Mouse (Mus musculus): Measurements from ENCODE around the gene 9130409I23Rik.
"Not testable (repeated sequence)": the region's sequence is repeated elsewhere in the genome, so short reads cannot be mapped to it uniquely, and the experiment has no call there.

The 9130409I23Rik gene

GRCm38 (mm10) chr1:181035015-181035778 lies 15.8 kb upstream of the 9130409I23Rik start:
- not testable (repeated sequence) for DNase-seq

DNA sequence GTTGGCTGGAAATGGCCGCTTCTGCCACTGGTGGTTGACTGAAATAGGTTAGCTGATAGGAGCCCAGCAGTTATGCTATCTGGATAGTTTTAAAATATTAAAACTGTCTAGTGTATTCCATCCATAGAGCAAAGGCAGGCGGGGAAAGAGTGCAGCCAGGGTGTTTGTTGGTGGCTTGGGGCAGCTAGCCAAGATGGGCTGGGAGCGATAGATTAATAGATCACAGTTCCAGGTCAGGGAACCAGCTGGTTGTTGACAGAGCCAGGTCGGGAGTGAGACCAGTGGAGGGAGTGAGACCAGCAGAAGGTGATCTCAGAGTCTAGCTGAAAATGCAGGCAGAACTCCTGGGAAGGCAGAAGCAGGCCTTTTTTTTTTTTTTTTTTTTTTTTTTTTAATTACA lies 13.4 kb upstream of the 9130409I23Rik start:
- DNase-seq: no peak

GRCm38 (mm10) chr1:181039652-181040051 lies 11.4 kb upstream of the 9130409I23Rik start:
- DNase-seq: peak in 1 of 2 experiments; percentile 22

- DNase-seq: no peak
These were observed 3.5 kb upstream of the 9130409I23Rik start for GRCm38 (mm10) chr1:181047520-181047919.

GRCm38 (mm10) chr1:181049328-181049842 lies 1.7 kb upstream of the 9130409I23Rik start:
- DNase-seq: no peak

DNA sequence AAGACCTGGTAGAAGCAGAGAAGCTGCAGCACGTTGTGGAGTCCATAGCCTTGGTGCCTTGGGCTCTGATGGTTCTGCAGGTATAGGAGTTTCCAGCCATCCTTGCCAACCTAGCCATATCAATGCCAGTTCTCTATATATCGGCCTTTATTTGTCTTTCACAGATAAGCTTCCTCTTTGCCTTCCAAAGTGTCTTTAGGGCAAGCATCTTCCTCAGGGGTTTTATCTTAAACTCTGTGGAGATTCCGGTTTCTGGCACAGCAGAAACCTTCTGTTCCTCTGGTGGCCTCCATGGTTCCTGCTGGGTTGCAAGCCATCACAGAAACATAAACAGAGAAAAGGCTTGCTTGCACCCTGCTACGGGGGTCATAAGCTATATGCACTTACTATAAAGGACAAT lies 1.9 kb downstream of the 9130409I23Rik start:
- DNase-seq: no peak

GRCm38 (mm10) chr1:181061784-181062485 lies 10.9 kb downstream of the 9130409I23Rik start:
- no peak for DNase-seq

GRCm38 (mm10) chr1:181063991-181064390 lies 13.0 kb downstream of the 9130409I23Rik start:
- DNase-seq: no peak

DNA sequence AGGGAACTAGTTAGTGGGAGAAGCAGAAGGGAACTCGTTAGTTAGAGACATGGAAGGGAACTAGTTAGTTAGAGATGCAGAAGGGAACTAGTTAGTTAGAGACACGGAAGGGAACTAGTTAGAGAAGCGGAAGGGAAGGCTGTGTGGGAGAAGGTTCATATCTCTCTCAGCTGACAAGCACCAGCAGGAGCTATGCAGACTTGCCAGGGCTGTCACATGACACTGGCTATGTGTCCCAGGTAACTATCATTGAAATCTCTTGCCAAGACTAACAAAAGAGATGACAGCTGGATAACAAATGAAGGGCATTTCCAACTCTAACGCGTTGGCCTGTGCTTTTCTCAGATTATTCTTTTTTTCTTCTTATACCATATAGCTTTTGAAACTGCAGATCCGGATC lies 13.6 kb downstream of the 9130409I23Rik start:
- no peak for DNase-seq

DNA sequence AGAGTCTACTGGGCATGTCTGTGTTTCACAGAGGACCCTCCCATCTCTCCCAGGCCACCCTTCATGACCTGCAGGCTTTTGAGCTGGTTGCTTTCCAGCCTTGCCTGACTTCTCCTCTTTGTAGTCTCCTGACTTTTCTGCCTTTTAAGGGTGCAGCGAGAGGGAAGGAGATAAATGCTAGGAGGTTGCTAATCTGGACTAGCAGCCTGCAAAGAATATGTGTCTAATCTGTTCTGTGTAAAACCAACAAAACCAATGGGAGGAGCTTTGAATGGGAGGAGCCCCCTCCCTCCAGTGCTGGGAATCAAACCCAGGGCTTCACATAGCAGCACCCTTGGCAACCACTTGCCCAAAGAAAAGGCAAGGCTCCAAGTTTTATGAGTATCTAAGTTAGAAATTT lies 17.3 kb downstream of the 9130409I23Rik start:
- DNase-seq: no peak

DNA sequence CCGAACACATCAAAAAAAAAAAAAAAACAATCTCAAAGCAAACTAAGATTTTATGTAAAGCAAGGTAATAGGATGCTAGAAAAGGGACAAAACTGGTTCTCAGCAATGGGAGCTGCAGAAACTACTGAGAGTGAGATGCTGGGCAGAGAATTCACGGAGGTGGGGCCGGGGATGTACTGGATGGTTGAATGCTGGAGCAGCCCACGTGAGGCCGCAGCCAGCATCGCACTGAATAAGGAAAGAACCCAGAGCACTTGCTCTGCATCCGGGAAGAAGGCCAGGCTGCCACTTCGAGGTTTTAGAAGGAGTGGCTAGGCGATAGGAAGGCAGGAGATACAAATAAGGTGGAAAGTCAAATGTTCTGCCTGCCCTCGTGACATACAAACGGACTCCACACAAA lies 18.6 kb downstream of the 9130409I23Rik start:
- no peak for DNase-seq

DNA sequence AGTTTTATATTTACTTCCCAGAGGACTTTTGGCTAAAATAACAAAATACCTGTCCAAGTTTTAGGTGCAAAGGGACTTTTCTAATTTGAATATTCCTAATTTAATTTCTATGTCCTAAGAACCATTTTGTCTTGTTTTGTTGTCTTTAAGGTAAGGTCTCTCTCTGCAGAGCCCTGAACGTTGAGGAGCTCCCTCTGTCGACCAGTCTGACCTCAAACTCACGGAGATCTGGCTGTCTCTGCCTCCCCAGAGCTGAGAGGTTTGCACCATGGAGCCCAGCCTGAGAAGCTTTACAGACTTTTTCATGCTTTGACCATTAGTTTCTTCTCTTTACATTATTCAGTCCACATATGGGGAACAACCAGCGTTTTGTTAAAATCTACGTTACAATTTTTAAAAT lies 22.0 kb downstream of the 9130409I23Rik start:
- DNase-seq: no peak

GRCm38 (mm10) chr1:181084021-181084420 lies 33.0 kb downstream of the 9130409I23Rik start:
- no peak for DNase-seq

GRCm38 (mm10) chr1:181090048-181090447 lies 39.0 kb downstream of the 9130409I23Rik start:
- DNase-seq: no peak

All from kidney, adult 8-10 months (tissue).